Mouse (Mus musculus): ENCODE results near the gene Sgcd.
"Not testable (repeated sequence)": the region's sequence is repeated elsewhere in the genome, so short reads cannot be mapped to it uniquely, and the experiment has no call there.

Sgcd gene

GRCm38 (mm10) chr11:47777226-47777915 is 211.4 kb downstream of the Sgcd start:
- DNase-seq (ENCODE audit: inconsistent ontology term): no peak

DNA sequence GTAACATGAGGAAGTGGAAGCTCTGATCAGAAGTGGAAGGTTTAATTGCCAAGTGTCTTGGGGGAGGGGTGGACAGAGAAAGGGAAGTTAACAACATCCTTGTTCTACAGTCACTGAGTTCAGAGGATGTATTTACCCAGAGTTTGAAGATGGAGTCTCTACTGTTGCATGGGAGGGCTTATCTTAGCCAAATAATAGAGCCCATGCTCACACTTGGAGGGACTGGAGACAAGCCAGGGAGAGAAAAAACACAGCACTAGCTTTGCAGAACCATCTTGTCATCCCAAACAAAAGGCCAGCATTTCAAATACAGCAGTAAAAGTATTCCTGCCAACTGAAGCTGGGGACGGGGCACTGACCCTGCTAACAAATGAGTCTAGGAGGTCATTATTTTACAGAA is 212.8 kb downstream of the Sgcd start:
- DNase-seq (ENCODE audit: inconsistent ontology term): no peak

- DNase-seq (ENCODE audit: inconsistent ontology term): no peak
Measured at GRCm38 (mm10) chr11:47765859-47766258, 222.9 kb downstream of the Sgcd start.

DNA sequence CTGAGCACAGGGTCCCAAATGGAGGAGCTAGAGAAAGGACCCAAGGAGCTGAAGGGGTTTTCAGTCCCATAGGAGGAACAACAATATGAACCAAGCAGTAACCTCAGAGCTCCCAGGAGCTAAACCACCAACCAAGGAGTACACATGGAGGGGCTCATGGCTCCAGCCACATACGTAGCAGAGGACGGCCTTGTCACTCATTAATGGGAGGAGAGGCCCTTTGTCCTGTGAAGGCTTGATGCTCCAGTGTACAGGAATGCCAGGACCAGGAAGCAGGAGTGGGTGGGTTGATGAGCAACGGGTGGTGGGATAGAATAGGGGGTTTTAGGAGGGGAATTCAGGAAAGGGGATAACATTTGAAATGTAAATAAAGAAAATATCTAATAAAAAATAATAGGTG is 225.2 kb downstream of the Sgcd start:
- not testable (repeated sequence) for DNase-seq (ENCODE audit: inconsistent ontology term)

DNA sequence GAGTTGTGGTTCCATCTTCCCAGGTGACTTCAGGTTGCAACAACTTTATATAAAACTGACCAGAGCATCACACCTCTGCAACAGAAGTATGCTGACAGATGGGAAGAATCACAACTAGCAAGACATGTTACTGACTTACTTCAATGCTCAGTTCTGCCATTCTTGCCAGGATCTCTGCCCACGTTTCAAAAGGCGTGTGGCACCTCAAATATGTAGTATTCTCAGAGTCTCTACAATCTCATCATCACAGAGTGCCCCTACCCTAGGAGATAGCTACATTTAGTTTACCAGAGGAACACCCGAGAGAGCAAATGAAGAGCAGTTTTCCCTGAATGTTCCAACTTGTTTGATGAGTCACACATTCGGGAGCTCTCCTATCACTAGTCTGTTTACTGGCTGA is 229.8 kb downstream of the Sgcd start:
- no peak for DNase-seq (ENCODE audit: inconsistent ontology term)

DNA sequence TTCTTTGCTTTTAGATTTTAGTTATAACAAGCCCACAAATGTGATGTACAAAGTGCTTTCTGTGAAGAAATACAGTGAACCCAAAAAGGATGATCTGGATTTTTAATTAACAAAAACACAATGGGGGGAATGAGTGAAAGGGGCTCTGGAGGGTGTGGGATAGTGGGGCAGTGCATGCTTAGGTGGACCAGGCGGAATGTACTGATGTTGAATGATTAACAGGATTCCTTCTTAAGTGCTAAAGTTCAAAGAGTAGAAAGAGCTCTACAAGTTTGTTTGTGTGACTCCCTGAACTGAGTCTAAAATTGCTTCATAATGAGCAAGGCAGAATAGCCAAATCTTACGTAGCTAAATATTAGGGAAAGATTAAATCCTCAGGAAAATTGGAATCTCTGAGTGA is 246.0 kb downstream of the Sgcd start:
- no peak for DNase-seq (ENCODE audit: inconsistent ontology term)

- DNase-seq (ENCODE audit: inconsistent ontology term): peak; percentile 2
Measured at GRCm38 (mm10) chr11:47704930-47705787, 283.6 kb downstream of the Sgcd start.

DNA sequence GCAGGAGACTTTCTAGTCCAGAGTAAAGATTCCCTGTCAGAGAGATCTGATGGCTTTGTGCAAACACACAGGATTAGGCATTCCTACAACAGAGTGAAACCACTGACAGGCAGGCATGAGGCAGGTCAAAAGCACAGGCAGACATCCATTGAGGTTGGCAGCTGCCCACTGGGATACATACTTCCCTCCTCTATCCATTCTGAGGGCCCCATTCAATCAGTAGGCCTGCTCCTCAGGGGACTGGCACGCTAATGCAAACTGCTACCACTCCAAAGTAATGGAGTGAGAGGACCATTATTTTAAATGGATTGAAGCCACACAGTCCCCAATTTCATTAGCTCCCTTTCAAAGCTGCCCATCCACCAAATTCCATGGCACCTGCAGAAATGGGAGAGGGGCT is 293.2 kb downstream of the Sgcd start:
- no peak for DNase-seq (ENCODE audit: inconsistent ontology term)

GRCm38 (mm10) chr11:47658135-47658534 is 330.6 kb downstream of the Sgcd start:
- no peak for DNase-seq (ENCODE audit: inconsistent ontology term)

- DNase-seq (ENCODE audit: inconsistent ontology term): no peak
Measured at GRCm38 (mm10) chr11:47645911-47646310, 342.9 kb downstream of the Sgcd start.

- DNase-seq (ENCODE audit: inconsistent ontology term): no peak
Measured at GRCm38 (mm10) chr11:47641567-47642259, 347.1 kb downstream of the Sgcd start.

- no peak for DNase-seq (ENCODE audit: inconsistent ontology term)
Measured at GRCm38 (mm10) chr11:47640556-47640955, 348.2 kb downstream of the Sgcd start.

DNA sequence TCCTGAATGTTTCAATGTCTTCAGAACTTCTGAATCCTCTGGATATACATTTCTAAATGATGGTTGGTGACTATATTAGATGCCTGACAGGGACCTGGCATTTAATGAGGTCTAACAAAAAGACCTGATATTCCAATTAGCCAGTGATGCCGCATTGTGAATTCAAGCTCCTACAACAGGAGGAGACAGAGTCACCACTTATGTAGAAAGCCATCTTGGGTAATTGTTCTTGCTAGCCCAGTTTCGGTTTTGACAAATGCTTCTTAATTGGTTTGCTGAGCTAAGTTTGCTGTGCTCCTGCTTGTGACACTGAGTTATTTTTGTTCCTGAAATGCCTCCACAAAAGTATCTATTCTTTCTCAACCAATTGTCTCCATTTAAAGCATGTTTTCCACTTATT is 358.6 kb downstream of the Sgcd start:
- peak; percentile 14 for DNase-seq (ENCODE audit: inconsistent ontology term)

DNA sequence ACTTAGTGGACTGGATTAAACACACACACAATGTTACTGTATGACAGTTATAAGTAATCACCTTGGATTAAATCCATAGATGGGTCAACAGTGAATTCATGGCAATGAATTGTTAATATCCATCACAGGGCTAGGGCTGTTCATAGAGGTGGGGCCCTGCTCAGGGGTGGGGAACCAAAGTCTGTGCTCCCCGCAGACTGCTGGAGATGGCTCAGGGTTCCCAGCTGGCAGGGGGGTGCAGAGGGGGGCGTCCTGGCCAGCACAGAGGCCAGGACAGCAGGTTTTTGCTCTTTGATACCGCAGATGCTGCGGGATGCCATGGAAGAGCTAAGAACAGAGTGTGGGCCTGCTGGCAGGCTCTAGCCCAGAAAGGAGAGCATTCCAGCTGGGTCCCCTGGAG is 378.9 kb downstream of the Sgcd start:
- DNase-seq (ENCODE audit: inconsistent ontology term): no peak

DNA sequence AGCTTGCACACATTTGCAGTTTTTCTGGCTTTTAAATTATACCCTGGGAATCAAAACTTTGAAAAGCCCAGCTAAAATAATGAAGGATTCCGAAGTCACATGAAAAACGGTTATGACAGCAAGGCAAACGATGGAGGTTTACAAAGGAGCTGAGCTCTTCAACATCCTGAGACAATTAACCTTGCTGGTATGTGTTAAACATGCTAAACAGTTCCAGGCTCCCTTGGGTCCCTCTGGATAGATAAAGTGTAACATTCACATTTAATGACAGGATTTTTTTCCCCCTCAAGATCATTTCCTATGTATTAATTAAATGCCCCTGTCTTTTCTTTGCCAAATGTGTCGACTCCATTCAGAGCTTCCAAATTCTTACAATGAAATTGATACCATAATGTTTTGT is 414.1 kb downstream of the Sgcd start:
- DNase-seq (ENCODE audit: inconsistent ontology term): no peak

GRCm38 (mm10) chr11:47568488-47568887 is 420.3 kb downstream of the Sgcd start:
- DNase-seq (ENCODE audit: inconsistent ontology term): no peak

DNA sequence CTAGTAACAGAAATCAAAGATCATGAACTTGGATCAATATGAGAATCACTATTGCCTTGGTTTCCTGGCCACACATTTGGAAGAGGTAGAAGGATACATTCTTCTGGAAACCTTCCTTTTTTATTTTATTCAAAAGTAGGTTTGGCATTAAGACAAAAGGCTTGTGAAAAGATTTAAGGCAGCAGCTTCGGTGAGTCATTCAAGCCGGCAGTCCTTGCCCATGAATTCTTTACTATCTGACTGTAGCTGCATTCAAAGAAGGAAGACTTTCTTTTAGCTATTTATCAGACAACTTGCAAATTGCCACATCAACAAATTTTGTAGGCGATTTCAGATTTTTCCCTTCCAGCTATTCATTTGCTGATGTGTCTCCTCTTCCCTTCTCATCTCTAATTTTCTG is 422.6 kb downstream of the Sgcd start:
- peak; percentile 39 for DNase-seq (ENCODE audit: inconsistent ontology term)

DNA sequence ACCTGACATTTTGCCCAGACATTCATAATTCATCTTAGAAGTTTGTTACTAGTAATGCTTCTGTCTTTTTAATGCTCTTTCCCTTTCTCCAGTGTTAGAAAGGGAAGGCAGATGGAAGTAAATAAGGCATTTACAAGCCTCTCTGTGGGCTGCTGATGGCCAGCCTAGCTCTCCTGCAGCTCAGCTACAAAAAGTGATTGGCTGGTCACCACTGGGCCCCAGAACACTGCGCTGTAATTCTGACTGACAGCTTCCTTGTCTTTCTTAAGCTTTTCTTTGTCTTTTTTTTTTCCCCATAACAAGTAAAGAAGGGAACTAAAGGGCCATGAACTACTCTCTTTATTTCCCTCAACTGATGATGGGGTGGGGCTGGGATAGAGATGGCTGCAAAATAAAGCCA is 463.9 kb downstream of the Sgcd start:
- DNase-seq (ENCODE audit: inconsistent ontology term): no peak

GRCm38 (mm10) chr11:47508047-47508446 is 480.7 kb downstream of the Sgcd start:
- DNase-seq (ENCODE audit: inconsistent ontology term): peak; percentile 42

DNA sequence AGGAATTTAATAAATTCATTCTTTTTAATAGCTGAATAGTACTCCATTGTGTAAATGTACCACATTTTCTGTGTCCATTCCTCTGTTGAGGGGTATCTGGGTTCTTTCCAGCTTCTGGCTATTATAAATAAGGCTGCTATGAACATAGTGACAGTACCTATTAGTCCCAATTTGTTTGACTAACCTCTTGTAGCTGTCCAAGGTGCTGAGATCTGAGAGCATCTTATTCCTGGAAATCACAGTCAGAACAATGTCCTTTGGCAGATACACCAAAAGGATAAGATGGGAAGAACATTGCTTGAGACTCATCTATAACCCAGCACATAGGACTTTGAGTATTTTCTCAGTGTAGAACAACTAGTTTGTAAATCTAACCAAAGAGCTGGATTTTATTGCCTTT is 485.5 kb downstream of the Sgcd start:
- peak; percentile 11 for DNase-seq (ENCODE audit: inconsistent ontology term)

DNA sequence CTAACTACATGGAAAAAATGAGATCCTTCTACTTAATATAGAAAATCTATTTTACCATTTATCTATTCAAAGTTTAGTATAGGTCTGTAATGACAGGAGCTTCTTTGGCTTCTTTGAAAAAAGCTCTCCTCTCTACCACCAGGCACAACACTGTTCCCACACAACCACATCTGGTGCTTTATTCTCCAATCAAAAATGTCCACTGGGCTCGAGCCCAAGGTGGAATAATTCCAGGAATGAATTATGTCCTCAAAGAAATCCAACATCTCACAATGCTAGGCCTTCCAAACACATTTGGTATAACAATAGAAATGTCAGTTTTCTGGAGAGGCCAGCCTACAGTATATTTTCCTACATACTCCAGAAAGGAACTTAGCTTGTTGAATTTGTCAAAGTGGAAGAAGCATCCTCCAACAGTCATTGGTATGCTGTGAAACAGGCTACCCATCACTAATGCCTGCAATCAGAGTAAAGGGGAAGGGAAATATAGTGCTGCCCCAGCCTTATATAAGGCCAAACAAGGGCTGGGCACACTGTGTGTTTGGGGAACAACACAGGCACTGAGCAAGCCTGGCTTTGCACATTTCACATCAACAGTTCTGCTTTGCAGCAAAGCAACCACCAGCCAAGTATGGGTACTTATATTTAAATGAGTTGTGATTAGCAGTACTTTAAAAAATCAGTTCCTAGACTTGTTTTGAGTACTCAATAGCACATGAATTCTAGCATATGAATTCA is 515.1 kb downstream of the Sgcd start:
- peak; percentile 29 for DNase-seq (ENCODE audit: inconsistent ontology term)

- DNase-seq (ENCODE audit: inconsistent ontology term): not testable (repeated sequence)
Measured at GRCm38 (mm10) chr11:47460700-47461099, 528.1 kb downstream of the Sgcd start.
